Mouse (Mus musculus): Measurements from ENCODE around the gene Col6a4. TPM values are rescaled to one million over a fixed set of nuclear protein-coding genes. Genes with fewer than 3 reads are reported as not detected.

Gene Col6a4
- total RNA-seq, 1 experiment from 2014 or later = not detected

GRCm38 (mm10) chr9:106080261-106081033 lies 16.1 kb downstream of the Col6a4 start:
- no peak for ATAC-seq (replicated peaks; ENCODE audit: insufficient number of reproducible peaks, low FRiP score, low TSS enrichment, poor library complexity, severe bottlenecking)

GRCm38 (mm10) chr9:106077953-106078352 lies 18.6 kb downstream of the Col6a4 start:
- no peak for ATAC-seq (replicated peaks; ENCODE audit: insufficient number of reproducible peaks, low FRiP score, low TSS enrichment, poor library complexity, severe bottlenecking)

- ATAC-seq (replicated peaks; ENCODE audit: insufficient number of reproducible peaks, low FRiP score, low TSS enrichment, poor library complexity, severe bottlenecking) = no peak
These were observed 20.3 kb downstream of the Col6a4 start for GRCm38 (mm10) chr9:106076234-106076633.

GRCm38 (mm10) chr9:106073956-106074355 lies 22.6 kb downstream of the Col6a4 start:
- ATAC-seq (replicated peaks; ENCODE audit: insufficient number of reproducible peaks, low FRiP score, low TSS enrichment, poor library complexity, severe bottlenecking) = no peak

GRCm38 (mm10) chr9:106071651-106072050 lies 24.9 kb downstream of the Col6a4 start:
- ATAC-seq (replicated peaks; ENCODE audit: insufficient number of reproducible peaks, low FRiP score, low TSS enrichment, poor library complexity, severe bottlenecking) = no peak

GRCm38 (mm10) chr9:106053446-106053845 lies 43.1 kb downstream of the Col6a4 start:
- ATAC-seq (replicated peaks; ENCODE audit: insufficient number of reproducible peaks, low FRiP score, low TSS enrichment, poor library complexity, severe bottlenecking) = no peak

GRCm38 (mm10) chr9:106043921-106044503 lies 52.6 kb downstream of the Col6a4 start:
- no peak for ATAC-seq (replicated peaks; ENCODE audit: insufficient number of reproducible peaks, low FRiP score, low TSS enrichment, poor library complexity, severe bottlenecking)

GRCm38 (mm10) chr9:106039915-106040659 lies 56.5 kb downstream of the Col6a4 start:
- no peak for ATAC-seq (replicated peaks; ENCODE audit: insufficient number of reproducible peaks, low FRiP score, low TSS enrichment, poor library complexity, severe bottlenecking)

- ATAC-seq (replicated peaks; ENCODE audit: insufficient number of reproducible peaks, low FRiP score, low TSS enrichment, poor library complexity, severe bottlenecking) = no peak
These were observed 57.3 kb downstream of the Col6a4 start for GRCm38 (mm10) chr9:106039276-106039675.

- no peak for ATAC-seq (replicated peaks; ENCODE audit: insufficient number of reproducible peaks, low FRiP score, low TSS enrichment, poor library complexity, severe bottlenecking)
These were observed 57.7 kb downstream of the Col6a4 start for GRCm38 (mm10) chr9:106038865-106039264.

- no peak for ATAC-seq (replicated peaks; ENCODE audit: insufficient number of reproducible peaks, low FRiP score, low TSS enrichment, poor library complexity, severe bottlenecking)
These were observed 80.9 kb downstream of the Col6a4 start for GRCm38 (mm10) chr9:106015666-106016065.

GRCm38 (mm10) chr9:106013139-106013538 lies 83.4 kb downstream of the Col6a4 start:
- ATAC-seq (replicated peaks; ENCODE audit: insufficient number of reproducible peaks, low FRiP score, low TSS enrichment, poor library complexity, severe bottlenecking) = no peak

- no peak for ATAC-seq (replicated peaks; ENCODE audit: insufficient number of reproducible peaks, low FRiP score, low TSS enrichment, poor library complexity, severe bottlenecking)
These were observed 98.6 kb downstream of the Col6a4 start for GRCm38 (mm10) chr9:105997955-105998354.

- ATAC-seq (replicated peaks; ENCODE audit: insufficient number of reproducible peaks, low FRiP score, low TSS enrichment, poor library complexity, severe bottlenecking) = no peak
These were observed 104.2 kb downstream of the Col6a4 start for GRCm38 (mm10) chr9:105992425-105992824.

GRCm38 (mm10) chr9:105990099-105990498 lies 106.5 kb downstream of the Col6a4 start:
- no peak for ATAC-seq (replicated peaks; ENCODE audit: insufficient number of reproducible peaks, low FRiP score, low TSS enrichment, poor library complexity, severe bottlenecking)

- ATAC-seq (replicated peaks; ENCODE audit: insufficient number of reproducible peaks, low FRiP score, low TSS enrichment, poor library complexity, severe bottlenecking) = no peak
These were observed 107.1 kb downstream of the Col6a4 start for GRCm38 (mm10) chr9:105989468-105989867.

- no peak for ATAC-seq (replicated peaks; ENCODE audit: insufficient number of reproducible peaks, low FRiP score, low TSS enrichment, poor library complexity, severe bottlenecking)
These were observed 108.5 kb downstream of the Col6a4 start for GRCm38 (mm10) chr9:105988096-105988495.

GRCm38 (mm10) chr9:105984931-105985519 lies 111.6 kb downstream of the Col6a4 start:
- ATAC-seq (replicated peaks; ENCODE audit: insufficient number of reproducible peaks, low FRiP score, low TSS enrichment, poor library complexity, severe bottlenecking) = no peak

- ATAC-seq (replicated peaks; ENCODE audit: insufficient number of reproducible peaks, low FRiP score, low TSS enrichment, poor library complexity, severe bottlenecking) = no peak
These were observed 118.1 kb downstream of the Col6a4 start for GRCm38 (mm10) chr9:105978479-105978878.
